Mouse (Mus musculus) brain, embryonic 14.5 days (tissue): ENCODE results near the gene Ccdc9.

Experiments
- CTCF ChIP-seq: fragments of 200-500 bp; IDR thresholded peaks from 2 replicates; pipeline ENCODE4 v1.5.1; 2012; ENCODE audit warnings: inconsistent platforms, mild to moderate bottlenecking, moderate library complexity, borderline replicate concordance; ENCODE audit not compliant: insufficient read depth, insufficient read length; ENCODE audit errors: extremely low read depth
- POLR2A ChIP-seq: fragments of 200-500 bp; IDR thresholded peaks from 2 replicates; pipeline ENCODE4 v1.6.1; 2012; ENCODE audit warnings: mild to moderate bottlenecking, inconsistent platforms, borderline replicate concordance; ENCODE audit not compliant: poor library complexity, insufficient read depth, insufficient read length, severe bottlenecking; ENCODE audit errors: extremely low read depth

- TF ChIP-seq POLR2A (no peak), CTCF (no peak)
Measured at GRCm38 (mm10) chr7:16309318-16310019, 22.9 kb upstream of the Ccdc9 start.
